Mouse (Mus musculus): ENCODE measurements around the gene Il10rb. TPM values are rescaled to one million over a fixed set of nuclear protein-coding genes. Genes with fewer than 3 reads are reported as not detected.

The Il10rb gene
- total RNA-seq, 4 experiments from 2014 or later, result 4.4 to 6.4 (median 5.0) TPM

- no peak for DNase-seq (ENCODE audit: low spot score in 2 of 2)
Observed at GRCm38 (mm10) chr16:91382261-91382790, 23.6 kb upstream of the Il10rb start.

GRCm38 (mm10) chr16:91384221-91384620, 21.7 kb upstream of the Il10rb start:
- no peak for DNase-seq (ENCODE audit: low spot score in 2 of 2)

- DNase-seq (ENCODE audit: low spot score in 2 of 2), result no peak
Observed at GRCm38 (mm10) chr16:91385621-91386020, 20.3 kb upstream of the Il10rb start.

DNA sequence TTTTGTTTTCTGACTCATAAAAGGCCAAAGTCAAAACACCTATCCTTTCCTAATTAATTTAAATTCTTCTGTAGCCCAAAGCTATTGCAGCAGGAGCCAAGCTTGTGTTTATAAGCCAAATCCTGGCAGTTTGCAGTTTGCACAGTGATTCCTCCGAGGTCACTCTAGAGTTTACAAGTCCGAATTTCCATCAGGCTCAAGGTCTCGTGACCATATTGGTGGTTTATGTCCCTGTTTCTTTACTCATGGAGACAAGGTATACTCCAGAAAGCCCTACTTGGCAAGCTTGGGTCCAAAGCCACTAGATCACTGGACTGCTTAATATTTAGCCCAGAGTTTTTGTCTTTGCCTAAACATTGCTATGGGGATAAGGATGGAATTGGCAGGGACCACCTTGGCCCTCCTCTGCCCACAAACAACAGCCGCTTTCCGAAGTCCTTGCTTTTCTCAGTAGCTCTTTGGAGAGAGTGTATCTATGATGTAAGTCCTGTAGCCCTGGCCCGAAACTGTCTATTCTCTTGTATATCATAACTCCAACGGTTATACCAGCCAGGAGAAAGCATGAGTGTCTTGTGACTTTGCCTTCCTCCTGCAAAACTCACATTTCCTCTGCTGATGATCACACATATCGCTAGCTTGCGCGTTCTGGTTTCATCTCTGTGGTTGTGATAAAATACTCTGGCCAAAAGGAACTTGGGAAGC, 19.4 kb upstream of the Il10rb start:
- DNase-seq (ENCODE audit: low spot score in 2 of 2), result no peak

- DNase-seq (ENCODE audit: low spot score in 2 of 2), result no peak
Observed at GRCm38 (mm10) chr16:91387121-91387486, 18.9 kb upstream of the Il10rb start.

DNA sequence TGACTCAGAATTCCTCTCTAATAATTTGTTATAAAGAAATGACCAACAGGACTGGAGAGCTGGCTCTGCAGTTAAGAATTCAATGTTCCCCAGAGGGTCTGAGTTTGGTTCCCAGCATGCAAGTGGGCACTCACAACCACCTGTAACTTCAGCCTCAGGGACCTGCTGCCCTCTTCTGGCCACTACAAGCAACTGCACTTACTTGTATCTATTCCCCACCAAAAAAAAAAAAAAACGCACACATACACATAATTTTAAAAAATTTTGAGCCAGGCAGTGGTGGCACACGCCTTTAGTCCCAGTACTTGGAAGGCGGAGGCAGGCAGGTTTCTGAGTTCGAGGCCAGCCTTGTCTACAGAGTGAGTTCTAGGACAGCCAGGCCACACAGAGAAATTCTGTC, 15.9 kb upstream of the Il10rb start:
- DNase-seq (ENCODE audit: low spot score in 2 of 2), result no peak

DNA sequence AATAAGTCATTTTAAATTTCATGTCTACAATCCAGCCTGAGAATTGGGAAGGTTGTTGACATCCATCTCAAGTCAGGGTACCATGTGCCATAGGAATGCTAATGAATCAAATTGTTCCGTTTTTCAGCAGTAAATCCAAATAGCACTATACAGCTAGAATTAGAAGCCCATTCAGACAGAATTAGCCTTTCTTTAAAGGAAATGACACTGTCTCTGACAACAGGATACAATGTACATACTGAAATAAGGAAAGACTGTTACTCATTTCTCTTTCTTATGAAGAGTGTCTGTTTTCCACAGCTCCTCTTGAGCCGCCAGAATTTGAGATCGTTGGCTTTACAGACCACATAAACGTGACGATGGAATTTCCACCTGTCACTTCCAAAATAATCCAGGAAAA, 14.5 kb upstream of the Il10rb start, which contains the start of gene Gm21970:
Gene Gm21970, plus strand, starts transcription at position 301 of the 400 bp plus-strand sequence.
- no peak for DNase-seq (ENCODE audit: low spot score in 2 of 2)

- no peak for DNase-seq (ENCODE audit: low spot score in 2 of 2)
Observed at GRCm38 (mm10) chr16:91394826-91395410, 11.0 kb upstream of the Il10rb start.

DNA sequence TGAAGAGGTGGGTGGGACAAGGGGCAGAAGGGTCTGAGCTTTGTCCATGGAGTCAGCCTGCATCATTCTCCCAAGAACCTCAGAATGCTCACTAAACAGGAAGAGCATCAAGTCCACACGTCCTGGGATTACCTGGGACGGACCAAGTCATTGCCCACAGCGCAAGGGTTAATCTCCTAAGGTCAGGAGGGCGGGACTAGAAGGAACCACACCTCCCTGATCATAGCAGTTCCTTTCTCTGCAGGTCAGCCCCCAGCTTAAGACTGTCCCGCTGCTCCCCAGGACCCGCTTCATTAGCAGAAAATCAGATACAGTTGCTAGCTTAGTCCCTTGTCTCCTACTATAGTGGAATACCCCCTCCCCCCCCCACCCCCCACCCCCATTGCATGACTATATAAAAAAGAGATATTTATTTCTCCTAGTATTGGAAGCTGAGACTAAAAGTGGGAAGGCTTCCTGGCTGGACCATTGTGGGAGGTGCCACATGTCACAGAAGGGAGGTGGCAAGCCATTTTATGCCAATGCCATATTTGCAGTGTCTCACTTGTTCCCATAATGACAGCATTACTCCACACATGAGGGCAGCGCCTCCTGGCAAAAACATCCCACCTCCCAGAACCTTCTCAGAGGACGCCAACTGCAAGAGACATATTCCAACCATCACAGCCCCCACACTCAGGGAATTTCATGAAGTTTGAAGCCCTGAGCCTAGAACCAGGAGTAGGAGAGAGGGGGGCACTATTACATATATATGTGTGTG, 10.2 kb upstream of the Il10rb start:
- no peak for DNase-seq (ENCODE audit: low spot score in 2 of 2)

GRCm38 (mm10) chr16:91396844-91397537, 9.0 kb upstream of the Il10rb start:
- DNase-seq (ENCODE audit: low spot score in 2 of 2), result no peak

DNA sequence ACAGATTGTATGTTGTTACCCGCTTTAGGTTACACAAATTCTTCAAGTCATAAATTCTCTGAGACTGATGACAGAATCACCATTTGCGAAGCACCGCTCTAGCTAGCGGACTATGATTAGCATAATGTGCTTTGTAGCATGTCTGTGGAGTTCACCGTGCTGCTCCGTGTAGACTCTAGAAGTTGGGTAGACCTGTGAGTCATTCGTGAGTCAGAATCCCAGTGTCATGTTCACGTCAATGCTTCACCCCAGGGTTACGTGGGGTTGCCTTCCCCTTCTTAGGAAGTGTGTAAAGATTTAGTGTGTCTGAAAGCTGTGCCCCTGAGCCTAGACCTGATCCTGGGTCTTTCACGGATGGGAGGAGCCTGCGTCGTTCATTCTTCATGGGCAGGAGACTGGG, 7.9 kb upstream of the Il10rb start:
- no peak for DNase-seq (ENCODE audit: low spot score in 2 of 2)

DNA sequence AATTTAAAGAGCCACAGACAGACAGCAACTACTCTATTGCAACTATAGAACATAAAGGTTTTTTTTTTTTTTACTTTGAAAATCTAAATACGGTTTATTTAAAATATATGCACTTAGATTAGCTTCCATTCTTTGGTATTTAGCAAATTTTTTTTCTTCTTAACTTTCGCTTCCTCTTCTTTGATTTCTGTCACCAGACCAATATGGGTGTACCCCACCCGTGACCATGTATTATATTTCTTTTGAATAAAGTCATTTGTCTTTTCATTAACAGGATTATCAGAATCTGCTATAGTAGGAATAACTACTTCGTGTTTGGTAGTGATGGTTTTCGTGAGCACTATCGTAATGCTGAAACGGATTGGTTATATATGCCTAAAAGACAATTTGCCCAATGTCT, 7.0 kb upstream of the Il10rb start:
- no peak for DNase-seq (ENCODE audit: low spot score in 2 of 2)

GRCm38 (mm10) chr16:91401569-91402165, 4.3 kb upstream of the Il10rb start:
- no peak for DNase-seq (ENCODE audit: low spot score in 2 of 2)

DNA sequence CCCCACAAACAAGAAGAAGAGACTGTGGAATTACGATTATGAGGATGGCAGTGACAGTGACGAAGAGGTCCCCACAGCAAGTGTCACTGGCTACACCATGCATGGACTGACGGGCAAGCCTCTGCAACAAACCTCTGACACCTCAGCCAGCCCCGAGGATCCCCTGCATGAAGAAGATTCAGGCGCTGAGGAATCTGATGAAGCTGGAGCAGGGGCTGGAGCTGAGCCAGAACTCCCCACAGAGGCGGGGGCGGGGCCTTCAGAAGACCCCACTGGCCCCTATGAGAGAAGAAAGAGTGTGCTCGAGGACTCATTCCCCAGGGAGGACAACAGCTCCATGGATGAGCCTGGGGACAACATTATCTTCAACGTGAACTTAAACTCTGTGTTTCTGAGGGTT, 2.2 kb upstream of the Il10rb start:
- no peak for DNase-seq (ENCODE audit: low spot score in 2 of 2)

- no peak for DNase-seq (ENCODE audit: low spot score in 2 of 2)
Observed at GRCm38 (mm10) chr16:91404187-91404586, 1.8 kb upstream of the Il10rb start.

DNA sequence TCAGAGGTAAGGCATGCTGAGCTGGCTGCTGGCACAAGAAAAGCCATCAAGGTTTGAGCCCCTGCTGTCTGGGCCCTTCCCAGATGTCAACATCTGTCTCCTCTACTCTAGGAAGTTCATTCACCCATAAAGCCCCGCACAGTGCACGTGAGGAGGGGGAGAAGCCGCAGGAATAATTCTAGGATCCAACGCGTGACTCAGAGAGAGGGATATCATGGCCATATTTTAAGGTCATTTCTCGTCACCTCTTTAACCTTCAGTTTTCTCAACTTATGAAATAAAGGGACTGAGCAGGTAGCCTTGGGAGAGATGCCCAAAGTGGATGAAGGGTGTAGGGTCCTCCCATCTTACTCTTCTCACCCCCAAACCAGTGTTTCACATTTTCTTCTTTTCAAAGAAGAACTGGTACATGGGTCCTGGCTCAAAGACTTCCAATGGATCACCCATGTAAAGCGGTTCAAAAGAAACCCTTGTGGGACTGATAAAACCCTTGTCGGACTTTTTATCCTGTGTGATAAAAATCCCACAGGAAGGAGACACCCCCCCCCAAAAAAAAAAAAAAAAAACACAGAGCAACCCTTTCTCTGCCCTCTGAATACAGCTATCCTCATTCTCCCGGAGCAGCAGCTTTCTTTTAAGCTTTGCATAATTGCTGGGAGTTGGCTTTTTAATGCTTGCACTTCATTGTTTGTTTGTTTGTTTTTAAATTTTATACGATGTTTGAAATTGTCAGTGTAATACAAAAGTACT, 961 bp upstream of the Il10rb start:
- no peak for DNase-seq (ENCODE audit: low spot score in 2 of 2)

DNA sequence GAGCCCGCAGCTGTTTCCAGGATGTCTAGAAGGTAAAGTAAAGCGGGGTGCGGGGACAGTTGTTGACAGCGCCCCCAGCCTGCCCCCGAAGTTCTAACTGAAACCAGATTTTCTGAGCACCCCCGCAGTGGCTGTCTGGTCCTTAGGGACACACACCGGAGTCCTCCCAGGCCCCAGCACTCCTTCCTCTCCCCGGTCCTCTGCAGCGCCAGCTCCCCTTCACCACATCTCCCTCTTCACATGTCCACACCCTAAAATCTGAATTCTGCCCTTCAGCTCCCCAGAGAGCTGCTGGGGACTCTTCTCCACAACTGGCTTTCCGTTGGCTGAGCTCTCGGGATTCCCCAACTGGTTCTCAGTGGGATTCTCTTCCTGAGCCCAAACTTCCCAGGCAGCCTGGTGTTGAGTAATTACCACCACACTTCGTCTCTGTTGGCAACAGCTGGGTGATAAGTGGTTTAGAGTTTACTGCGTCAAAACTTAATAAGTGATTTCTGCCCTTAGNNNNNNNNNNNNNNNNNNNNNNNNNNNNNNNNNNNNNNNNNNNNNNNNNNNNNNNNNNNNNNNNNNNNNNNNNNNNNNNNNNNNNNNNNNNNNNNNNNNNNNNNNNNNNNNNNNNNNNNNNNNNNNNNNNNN, 739 bp downstream of the Il10rb start:
- DNase-seq (ENCODE audit: low spot score in 2 of 2), result peak in 1 of 2 experiments; percentile 24

- DNase-seq (ENCODE audit: low spot score in 2 of 2), result no peak
Observed at GRCm38 (mm10) chr16:91413102-91413844, 7.3 kb downstream of the Il10rb start.

All from gastrocnemius, adult 8-10 months (tissue).